12 mouse cellular contexts compared by ENCODE assay signal in genomic region chr9:37089894-37090652, GRCm38 (mm10). TPM values are rescaled to one million over a fixed set of nuclear protein-coding genes. Genes with fewer than 3 reads are reported as not detected.
DNase-seq lines count a peak whose midpoint lies in the region; ATAC-seq lines count a peak whose summit lies in the region.
"Had no signal": no experiment of that assay in that cellular context is flagged by ENCODE, and none has a peak within 500 bp of the region (broad histone marks: within the 10 kb centered on the region; RNA-seq: fewer than 3 reads in every experiment).

No protein-coding gene starts in this region.

- 32% methylated on average over 6 of the region's 6 CpGs for WGBS in hindbrain, embryonic 12.5 days
- 48% methylated on average over 6 of the region's 6 CpGs for WGBS in hindbrain, embryonic 11.5 days
- 23% methylated on average over 6 of the region's 6 CpGs for WGBS in forebrain, embryonic 14.5 days
- WGBS in kidney, embryonic 16.5 days = 26% methylated on average over 6 of the region's 6 CpGs
- 18% methylated on average over 6 of the region's 6 CpGs for WGBS in neural tube, embryonic 15.5 days

- DNase-seq in hindbrain, embryonic 11.5 days (ENCODE audit: low spot score) = no peak
- DNase-seq in forebrain, embryonic 14.5 days (ENCODE audit: low spot score) = peak; percentile 59
- no peak for DNase-seq in adrenal gland, adult 2 months
- no peak for DNase-seq in adrenal gland, adult (ENCODE audit: inconsistent age in 2 of 2, low spot score in 1 of 2)

- no peak overlapping the region for H3K4me3 ChIP-seq in hindbrain, embryonic 12.5 days
- no peak overlapping the region for H3K4me3 ChIP-seq in hindbrain, embryonic 11.5 days (ENCODE audit: low read depth, low read length)
- no peak overlapping the region for H3K4me3 ChIP-seq in forebrain, embryonic 14.5 days (ENCODE audit: low read depth, low read length)
- no peak overlapping the region for H3K4me3 ChIP-seq in kidney, embryonic 16.5 days (ENCODE audit: low read length)
- H3K4me3 ChIP-seq in neural tube, embryonic 15.5 days (replicated peaks) = no peak overlapping the region
- H3K4me3 ChIP-seq: heart, embryonic 13.5 days; layer of hippocampus, adult 2 months; lung, embryonic 15.5 days had no signal

- H3K9me3 ChIP-seq in hindbrain, embryonic 12.5 days (replicated peaks) = no peaks in the 10 kb centered on the region
- no peaks in the 10 kb centered on the region for H3K9me3 ChIP-seq in hindbrain, embryonic 11.5 days (ENCODE audit: control insufficient read depth, low read length)
- no peaks in the 10 kb centered on the region for H3K9me3 ChIP-seq in forebrain, embryonic 14.5 days (replicated peaks; ENCODE audit: control insufficient read depth, low read length)
- 0 out of 2 replicates have a peak, but pooled peaks cover 4% of the 10 kb centered on the region for H3K9me3 ChIP-seq in kidney, embryonic 16.5 days (ENCODE audit: low read length)
- no peaks in the 10 kb centered on the region for H3K9me3 ChIP-seq in neural tube, embryonic 15.5 days (replicated peaks)
- H3K9me3 ChIP-seq: heart, embryonic 13.5 days; lung, embryonic 15.5 days had no signal

- H3K27ac ChIP-seq in hindbrain, embryonic 12.5 days = 0 out of 2 replicates have a peak overlapping the region, but pooled peaks have one; percentile 23
- H3K27ac ChIP-seq in hindbrain, embryonic 11.5 days (ENCODE audit: low read depth, low read length) = no peak overlapping the region
- H3K27ac ChIP-seq in forebrain, embryonic 14.5 days (ENCODE audit: low read depth, low read length) = no peak overlapping the region
- peak overlapping the region; percentile 57 for H3K27ac ChIP-seq in kidney, embryonic 16.5 days (ENCODE audit: low read length)
- H3K27ac ChIP-seq in neural tube, embryonic 15.5 days (replicated peaks) = peak overlapping the region; percentile 55; the same call in 1 of the 2 replicates
- H3K27ac ChIP-seq: heart, embryonic 13.5 days; layer of hippocampus, adult 2 months; lung, embryonic 15.5 days had no signal

- H3K4me2 ChIP-seq in hindbrain, embryonic 12.5 days (replicated peaks) = no peak overlapping the region
- no peak overlapping the region for H3K4me2 ChIP-seq in hindbrain, embryonic 11.5 days (replicated peaks; ENCODE audit: low read depth, low read length)
- no peak overlapping the region for H3K4me2 ChIP-seq in forebrain, embryonic 14.5 days (ENCODE audit: low read length)
- H3K4me2 ChIP-seq in kidney, embryonic 16.5 days (replicated peaks; ENCODE audit: low read depth, low read length) = no peak overlapping the region
- no peak overlapping the region for H3K4me2 ChIP-seq in neural tube, embryonic 15.5 days
- H3K4me2 ChIP-seq: heart, embryonic 13.5 days; lung, embryonic 15.5 days had no signal

- 0 out of 2 replicates have a peak, but pooled peaks cover 3% of the 10 kb centered on the region for H3K27me3 ChIP-seq in hindbrain, embryonic 12.5 days
- H3K27me3 ChIP-seq in hindbrain, embryonic 11.5 days (ENCODE audit: control insufficient read depth, insufficient read depth, low read length) = no peaks in the 10 kb centered on the region
- H3K27me3 ChIP-seq in forebrain, embryonic 14.5 days (replicated peaks; ENCODE audit: control insufficient read depth, insufficient read depth, low read length) = no peaks in the 10 kb centered on the region
- no peaks in the 10 kb centered on the region for H3K27me3 ChIP-seq in kidney, embryonic 16.5 days (ENCODE audit: insufficient read depth, low read length)
- H3K27me3 ChIP-seq in neural tube, embryonic 15.5 days (replicated peaks) = no peaks in the 10 kb centered on the region
- H3K27me3 ChIP-seq: heart, embryonic 13.5 days; lung, embryonic 15.5 days had no signal

- ATAC-seq in hindbrain, embryonic 12.5 days (ENCODE audit: low FRiP score) = 0 out of 2 replicates have a peak, but pooled peaks have one; percentile 33
- no peak for ATAC-seq in hindbrain, embryonic 11.5 days (ENCODE audit: low FRiP score)
- peak; percentile 59 for ATAC-seq in forebrain, embryonic 14.5 days
- peak; percentile 85 for ATAC-seq in kidney, embryonic 16.5 days (ENCODE audit: low FRiP score, low TSS enrichment)
- peak; percentile 55 for ATAC-seq in neural tube, embryonic 15.5 days (ENCODE audit: low FRiP score)
- ATAC-seq in megakaryocyte progenitor cell, adult 5-6 weeks (replicated peaks; ENCODE audit: poor library complexity) = no peak
- ATAC-seq: midbrain, embryonic 16.5 days had no signal

- H3K4me1 ChIP-seq in hindbrain, embryonic 12.5 days = peaks cover 43% of the 10 kb centered on the region
- peaks cover 17% of the 10 kb centered on the region for H3K4me1 ChIP-seq in hindbrain, embryonic 11.5 days (replicated peaks; ENCODE audit: control insufficient read depth, insufficient read depth, low read length)
- peaks cover 5% of the 10 kb centered on the region; the same call in 1 of the 2 replicates for H3K4me1 ChIP-seq in forebrain, embryonic 14.5 days (ENCODE audit: control insufficient read depth, insufficient read depth, low read length)
- H3K4me1 ChIP-seq in kidney, embryonic 16.5 days (ENCODE audit: insufficient read depth, low read length) = peaks cover 41% of the 10 kb centered on the region
- peaks cover 37% of the 10 kb centered on the region for H3K4me1 ChIP-seq in neural tube, embryonic 15.5 days

- no peak overlapping the region for H3K9ac ChIP-seq in hindbrain, embryonic 12.5 days
- no peak overlapping the region for H3K9ac ChIP-seq in hindbrain, embryonic 11.5 days (ENCODE audit: low read depth, low read length)
- H3K9ac ChIP-seq in forebrain, embryonic 14.5 days (ENCODE audit: low read length) = no peak overlapping the region
- no peak overlapping the region for H3K9ac ChIP-seq in kidney, embryonic 16.5 days (replicated peaks; ENCODE audit: low read length)
- H3K9ac ChIP-seq in neural tube, embryonic 15.5 days (replicated peaks) = no peak overlapping the region
- H3K9ac ChIP-seq: heart, embryonic 13.5 days; lung, embryonic 15.5 days had no signal

- no peaks in the 10 kb centered on the region for H3K36me3 ChIP-seq in hindbrain, embryonic 12.5 days
- no peaks in the 10 kb centered on the region for H3K36me3 ChIP-seq in hindbrain, embryonic 11.5 days (ENCODE audit: control insufficient read depth, insufficient read depth, low read length)
- H3K36me3 ChIP-seq in forebrain, embryonic 14.5 days (ENCODE audit: control insufficient read depth, insufficient read depth, low read length) = no peaks in the 10 kb centered on the region
- H3K36me3 ChIP-seq in kidney, embryonic 16.5 days (ENCODE audit: insufficient read depth, low read length) = no peaks in the 10 kb centered on the region
- H3K36me3 ChIP-seq in neural tube, embryonic 15.5 days = no peaks in the 10 kb centered on the region
- H3K36me3 ChIP-seq: heart, embryonic 13.5 days; lung, embryonic 15.5 days had no signal

RNA-seq across cellular contexts. Expression of gene Pknox2, which starts 57.1 kb away (rescaled TPM):
- 29.6 and 38.0 TPM in 2 replicates for polyA plus RNA-seq in hindbrain, embryonic 12.5 days (2016; fragmentation: Nextera tagmentation; extraction: Ambion mirVana)
- polyA plus RNA-seq in hindbrain, embryonic 11.5 days (2014; fragmentation: Nextera tagmentation; extraction: Ambion mirVana) = 16.0 and 18.8 TPM in 2 replicates
- 12.1 and 12.7 TPM in 2 replicates for polyA plus RNA-seq in forebrain, embryonic 14.5 days (2014; fragmentation: Nextera tagmentation; extraction: Ambion mirVana)
- polyA plus RNA-seq in kidney, embryonic 16.5 days (2015; fragmentation: Nextera tagmentation; extraction: Ambion mirVana) = 11.0 and 12.7 TPM in 2 replicates
- polyA plus RNA-seq in neural tube, embryonic 15.5 days (2015; fragmentation: Nextera tagmentation; extraction: Ambion mirVana) = 46.1 and 52.3 TPM in 2 replicates
- 1 to 10 TPM; 2.9 to 3.5 TPM for total RNA-seq in adrenal gland, adult 2 months (2021)
- 1.8 and 2.1 TPM in 2 replicates for polyA plus RNA-seq in adrenal gland, adult 2 months (2012; rRNA removed)
- total RNA-seq in megakaryocyte progenitor cell, adult 5-6 weeks (2015) = 0.20 TPM in 1 of 2 replicates, not detected in the other
- not detected in 2 replicates for total RNA-seq in megakaryocyte progenitor cell, adult 5-6 weeks (2017)

Comparison
In these comparisons a context has a peak if more than half of its experiments do, and no peak if none do; other contexts are left out.
1. ATAC-seq: peak in hindbrain, embryonic 12.5 days (single experiment), forebrain, embryonic 14.5 days (single experiment), kidney, embryonic 16.5 days (single experiment) and neural tube, embryonic 15.5 days (single experiment); none in hindbrain, embryonic 11.5 days (single experiment) and megakaryocyte progenitor cell, adult 5-6 weeks (single experiment).
2. H3K27ac ChIP-seq: peak in hindbrain, embryonic 12.5 days (single experiment), kidney, embryonic 16.5 days (single experiment) and neural tube, embryonic 15.5 days (single experiment); none in hindbrain, embryonic 11.5 days (single experiment) and forebrain, embryonic 14.5 days (single experiment).